Mouse (Mus musculus) lung, postnatal 36 days (tissue): Measurements from ENCODE around the gene Mbd3l1.

Experiments
- DNase-seq: peaks from one replicate; pipeline ENCODE4 v3.0.0; 2022; ENCODE audit warnings: mixed read lengths

The Mbd3l1 gene

DNA sequence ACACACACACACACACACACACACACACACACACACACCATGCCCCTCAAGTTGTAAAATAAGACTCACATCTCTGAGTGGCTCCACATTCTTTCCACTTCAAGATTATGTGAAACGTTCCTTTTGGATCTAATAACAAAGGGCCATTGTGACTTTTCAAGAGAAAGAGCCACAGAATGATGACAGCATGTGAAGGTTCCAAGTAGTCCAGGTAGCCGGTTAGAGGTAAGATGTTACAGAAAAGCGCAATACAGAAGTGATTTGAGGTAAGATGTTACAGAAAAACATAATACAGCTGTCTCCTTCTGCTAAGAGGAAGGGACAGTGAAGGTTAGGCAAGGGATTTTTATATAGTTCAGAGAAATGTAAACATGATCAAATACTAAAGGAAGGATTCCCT, at the start of gene Mbd3l1, which contains the start of gene Zfp558:
Gene Mbd3l1 (plus strand): TSS at position 192 of the 400 bp plus-strand sequence.
Gene Zfp558 (minus strand): TSS at position 101 of the 400 bp plus-strand sequence.
- DNase-seq, result no peak

DNA sequence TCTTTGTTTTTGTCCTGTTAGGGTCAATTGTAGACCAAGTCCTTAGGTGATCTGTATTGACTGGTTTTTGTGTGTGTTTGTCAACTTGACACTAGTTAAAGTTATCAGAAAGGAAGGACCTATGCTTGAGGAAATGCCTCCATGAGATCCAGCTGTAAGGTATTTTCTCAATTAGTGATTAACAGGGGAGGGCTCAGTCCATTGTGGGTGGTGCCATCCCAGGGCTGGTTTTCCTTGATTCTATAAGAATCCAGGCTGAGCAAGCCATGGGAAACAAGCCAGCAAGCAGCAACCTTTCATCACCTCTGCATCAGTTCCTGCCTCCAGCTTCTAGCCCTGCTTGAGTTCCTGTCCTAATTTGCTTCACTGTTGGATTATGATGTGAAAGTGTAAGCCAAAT, 47.8 kb upstream of the Mbd3l1 start, which contains the start of gene Mbd3l2:
Gene Mbd3l2 (plus strand): TSS at position 301 of the 400 bp plus-strand sequence.
- DNase-seq, result no peak

DNA sequence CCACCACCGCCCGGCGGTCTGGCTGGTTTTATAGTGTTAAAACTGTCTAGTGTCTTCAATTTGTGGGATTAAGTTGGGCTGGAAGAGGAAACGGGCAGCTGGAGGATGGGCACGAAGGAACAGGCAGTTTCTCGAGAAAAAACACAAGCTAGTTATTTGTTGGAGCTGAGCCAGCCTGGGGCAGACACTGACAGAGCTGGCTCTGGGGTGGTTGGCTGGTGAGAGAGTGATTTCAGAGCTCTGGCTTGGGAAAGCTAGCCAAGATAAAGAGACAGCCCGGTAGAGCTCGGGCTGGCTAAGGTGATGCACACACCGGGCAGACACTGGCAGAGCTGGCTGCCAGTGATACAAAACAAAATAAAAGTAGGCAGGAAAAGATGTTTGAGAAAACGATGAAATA, 46.5 kb upstream of the Mbd3l1 start:
- no peak for DNase-seq

DNA sequence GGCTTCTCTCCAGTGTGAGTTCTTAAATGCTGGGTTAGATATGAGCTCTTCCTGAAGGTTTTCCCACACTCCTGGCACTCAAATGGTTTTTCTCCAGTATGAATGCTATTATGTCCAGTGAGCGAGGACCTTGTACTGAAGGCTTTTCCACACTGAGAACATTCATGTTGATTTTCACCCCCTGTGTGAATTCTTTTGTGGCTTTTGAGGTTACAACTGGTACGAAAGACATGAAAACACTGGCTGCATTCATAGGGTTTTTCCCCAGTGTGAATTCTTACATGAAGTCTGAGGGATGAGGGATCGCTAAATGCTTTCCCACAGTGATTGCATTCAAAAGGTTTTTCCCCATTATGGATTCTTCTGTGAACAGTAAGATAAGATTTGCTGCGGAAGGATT, 21.6 kb upstream of the Mbd3l1 start:
- no peak for DNase-seq

DNA sequence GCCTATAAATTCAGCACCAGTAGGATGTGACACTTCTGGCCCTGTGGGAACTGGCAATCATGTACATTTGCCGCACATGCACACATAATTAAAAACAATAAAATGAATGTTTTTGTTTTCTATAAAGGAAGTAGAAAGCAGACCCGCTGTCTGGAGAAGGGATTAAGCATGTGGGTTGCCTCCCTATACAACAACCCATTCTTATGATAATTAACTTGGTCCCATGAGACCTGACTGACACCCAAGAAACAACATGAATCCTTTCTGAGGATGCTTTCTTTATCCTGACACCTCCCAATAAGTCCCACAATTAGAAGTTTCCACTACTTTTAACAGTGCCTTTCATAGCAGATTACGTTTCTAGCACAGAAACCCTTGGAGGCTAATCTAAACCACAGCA, 10.8 kb upstream of the Mbd3l1 start:
- DNase-seq, result no peak

DNA sequence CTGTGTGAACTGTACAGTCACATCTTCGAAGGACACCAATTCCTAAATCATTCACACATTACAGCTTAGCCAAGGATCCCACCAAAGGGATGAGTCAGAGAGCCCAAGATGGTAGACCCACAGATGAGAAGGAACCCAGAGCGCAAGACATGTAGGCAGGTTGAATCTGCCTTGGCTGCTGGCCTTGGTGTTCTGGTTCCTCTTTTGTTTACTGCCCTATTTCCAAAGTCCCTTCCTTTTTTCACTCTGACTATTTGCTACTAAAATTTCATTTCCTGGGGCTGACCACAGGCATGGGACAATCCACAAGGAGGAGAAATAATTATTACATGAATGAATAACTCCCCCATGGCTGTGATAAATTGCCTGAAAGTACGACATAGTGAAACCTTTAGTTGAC, 10.2 kb upstream of the Mbd3l1 start:
- peak; percentile 1 for DNase-seq

DNA sequence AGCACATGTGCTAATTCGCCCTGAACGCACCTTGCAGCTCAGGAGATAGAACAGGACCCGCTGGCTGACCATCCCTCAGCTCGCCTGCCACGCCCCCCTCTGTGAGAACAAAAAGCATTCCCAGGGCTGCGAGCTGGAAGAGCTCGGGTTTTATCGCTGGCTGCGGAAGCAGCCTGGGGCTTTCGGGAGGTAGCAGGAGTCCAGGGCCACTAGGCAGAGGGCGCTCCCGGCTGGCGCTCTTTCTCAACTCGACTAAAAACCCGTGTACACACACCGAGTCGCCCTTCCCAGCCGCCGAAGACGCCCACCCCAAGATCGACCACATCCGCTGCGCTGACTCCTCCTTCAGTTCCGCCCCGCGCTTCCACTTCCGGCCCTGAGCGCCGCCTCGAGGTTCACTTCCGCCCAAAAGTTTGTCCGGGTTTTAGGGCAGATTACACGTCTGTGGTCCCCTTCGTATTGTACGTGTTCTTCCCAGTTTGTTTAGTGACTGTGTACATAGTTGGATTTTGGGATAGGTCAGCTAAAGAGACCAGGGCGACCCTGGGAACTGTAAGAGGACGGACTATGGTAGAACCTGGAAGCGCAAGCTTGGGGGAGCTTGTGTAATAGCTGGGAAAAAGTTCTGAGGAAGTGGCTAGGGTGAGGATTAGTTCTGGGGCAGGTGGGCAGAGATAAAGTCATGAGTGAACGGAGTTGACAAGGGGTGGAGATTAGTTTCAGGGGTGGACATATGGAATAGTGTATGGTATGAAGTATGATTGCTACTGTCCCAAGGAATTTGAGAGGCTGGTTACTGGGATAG, 4.6 kb upstream of the Mbd3l1 start:
- peak; percentile 75 for DNase-seq

DNA sequence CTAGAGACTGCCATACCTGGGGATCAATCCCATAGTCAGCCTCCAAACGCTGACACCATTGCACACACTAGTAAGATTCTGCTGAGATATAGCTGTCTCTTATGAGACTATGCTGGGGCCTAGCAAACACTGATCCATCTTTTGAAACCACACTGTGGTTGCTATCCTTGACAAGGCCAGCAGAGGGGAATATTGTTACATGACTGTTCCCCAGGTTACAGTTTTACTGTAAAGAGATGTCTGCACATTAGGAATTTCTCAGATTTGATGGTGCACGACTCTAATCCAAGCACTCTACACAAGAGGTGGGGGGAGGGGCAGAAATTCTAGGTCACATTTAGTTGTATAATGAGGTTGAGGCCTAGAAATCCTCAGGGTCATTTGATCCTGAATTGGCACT, 29.9 kb downstream of the Mbd3l1 start:
- no peak for DNase-seq
